Mouse (Mus musculus) erythroblast, embryonic 14.5 days (primary cell): ENCODE data around the gene Agk. TPM values are rescaled to one million over a fixed set of nuclear protein-coding genes. Genes with fewer than 3 reads are reported as not detected.

Experiments used
- H3K27me3 ChIP-seq: 2 replicates; pipeline ENCODE4 v1.6.1; 2012; ENCODE audit warnings: inconsistent platforms; ENCODE audit not compliant: control insufficient read depth
- H3K36me3 ChIP-seq: 2 replicates; pipeline ENCODE4 v1.6.1; 2012; ENCODE audit warnings: mild to moderate bottlenecking, inconsistent platforms; ENCODE audit not compliant: control insufficient read depth
- H3K4me1 ChIP-seq: 2 replicates; pipeline ENCODE4 v1.6.1; 2012; ENCODE audit warnings: inconsistent platforms; ENCODE audit not compliant: control insufficient read depth
- H3K4me3 ChIP-seq: replicated peaks from 2 replicates; pipeline ENCODE3; 2012; ENCODE audit warnings: moderate library complexity, mild to moderate bottlenecking, inconsistent platforms
- H3K9me3 ChIP-seq: 2 replicates; pipeline ENCODE4 v1.6.1; 2012; ENCODE audit warnings: low read length, inconsistent platforms, mixed read lengths; ENCODE audit not compliant: control insufficient read depth
- GATA1 ChIP-seq: IDR thresholded peaks from 2 replicates; pipeline ENCODE4 v1.6.1; 2012; ENCODE audit warnings: low read length, inconsistent platforms, mixed read lengths
- TAL1 ChIP-seq: IDR thresholded peaks from 3 replicates; pipeline ENCODE4 v1.6.1; 2012; ENCODE audit warnings: low read length, inconsistent platforms, mixed read lengths
- polyA plus RNA-seq: library from polyadenylated mRNA; stranded (reverse); fragments of >175 nt; gene quantifications from 2 replicates; pipeline ENCODE4 v1.2.3, GENCODE M21; 2012

The Agk gene
- polyA plus RNA-seq = 0.09 and 0.16 TPM in 2 replicates

GRCm38 (mm10) chr6:40324897-40325841 is at the start of gene Agk:
Gene Agk, plus strand, starts transcription at chr6:40325172.
- Histone ChIP-seq H3K4me3 (peak within 1 kb of the TSS; percentile 81), H3K27me3 (no peaks in the 10 kb centered on the region), H3K4me1 (peaks cover 16% of the 10 kb centered on the region), H3K9me3 (no peaks in the 10 kb centered on the region), H3K36me3 (peaks cover 3% of the 10 kb centered on the region; the same call in 1 of the 2 replicates)
- TF ChIP-seq GATA1 (no peak), TAL1 (no peak)

GRCm38 (mm10) chr6:40300707-40301106 is 24.3 kb upstream of the Agk start:
- Histone ChIP-seq H3K36me3 (no peaks in the 10 kb centered on the region), H3K4me1 (no peaks in the 10 kb centered on the region), H3K4me3 (no peak overlapping the region), H3K9me3 (no peaks in the 10 kb centered on the region), H3K27me3 (no peaks in the 10 kb centered on the region)
- TF ChIP-seq GATA1 = no peak
- TF ChIP-seq TAL1 = no peak

GRCm38 (mm10) chr6:40303379-40303778 is 21.6 kb upstream of the Agk start:
- H3K4me1 ChIP-seq = no peaks in the 10 kb centered on the region
- no peak overlapping the region for H3K4me3 ChIP-seq
- no peaks in the 10 kb centered on the region for H3K36me3 ChIP-seq
- no peak for TF ChIP-seq TAL1
- TF ChIP-seq GATA1 = no peak
- H3K27me3 ChIP-seq = no peaks in the 10 kb centered on the region
- H3K9me3 ChIP-seq = no peaks in the 10 kb centered on the region

- no peaks in the 10 kb centered on the region for H3K4me1 ChIP-seq
- H3K27me3 ChIP-seq = no peaks in the 10 kb centered on the region
- no peak overlapping the region for H3K4me3 ChIP-seq
- H3K9me3 ChIP-seq = no peaks in the 10 kb centered on the region
- no peaks in the 10 kb centered on the region for H3K36me3 ChIP-seq
- no peak for TF ChIP-seq GATA1
- no peak for TF ChIP-seq TAL1
These were observed 20.0 kb upstream of the Agk start for GRCm38 (mm10) chr6:40304972-40305371.

- H3K27me3 ChIP-seq = no peaks in the 10 kb centered on the region
These were observed 1.4 kb downstream of the Agk start for GRCm38 (mm10) chr6:40326341-40326740.

GRCm38 (mm10) chr6:40333497-40333896 is 8.5 kb downstream of the Agk start:
- Histone ChIP-seq H3K36me3 (peaks cover 22% of the 10 kb centered on the region), H3K9me3 (no peaks in the 10 kb centered on the region), H3K4me1 (no peaks in the 10 kb centered on the region), H3K27me3 (no peaks in the 10 kb centered on the region), H3K4me3 (no peak overlapping the region)
- TF ChIP-seq TAL1 (no peak), GATA1 (no peak)

More at GRCm38 (mm10) chr6:40326341-40326740, 1.4 kb downstream of the Agk start:
- H3K4me3 ChIP-seq = peak overlapping the region; percentile 81
- H3K36me3 ChIP-seq = peaks cover 3% of the 10 kb centered on the region; the same call in 1 of the 2 replicates
- H3K4me1 ChIP-seq = peaks cover 16% of the 10 kb centered on the region
- H3K9me3 ChIP-seq = no peaks in the 10 kb centered on the region
- TF ChIP-seq GATA1 (no peak), TAL1 (no peak)

GRCm38 (mm10) chr6:40336735-40337731 is 12.1 kb downstream of the Agk start:
- H3K36me3 ChIP-seq = peaks cover 12% of the 10 kb centered on the region

GRCm38 (mm10) chr6:40346959-40347771 is 22.2 kb downstream of the Agk start:
- Histone ChIP-seq H3K9me3 (no peaks in the 10 kb centered on the region), H3K36me3 (no peaks in the 10 kb centered on the region), H3K4me3 (no peak overlapping the region), H3K4me1 (peaks cover 2% of the 10 kb centered on the region), H3K27me3 (no peaks in the 10 kb centered on the region)
- TF ChIP-seq GATA1 (no peak), TAL1 (no peak)

More at GRCm38 (mm10) chr6:40336735-40337731, 12.1 kb downstream of the Agk start:
- Histone ChIP-seq H3K4me3 (no peak overlapping the region), H3K9me3 (no peaks in the 10 kb centered on the region), H3K27me3 (no peaks in the 10 kb centered on the region), H3K4me1 (no peaks in the 10 kb centered on the region)
- TF ChIP-seq GATA1 (no peak), TAL1 (no peak)
